Mouse (Mus musculus) embryonic stem cell, embryonic (primary cell): Measurements from ENCODE around the gene Cep57.

Source experiments
- CTCF ChIA-PET, 4 experiments: fragments of 300-600 bp in 2 of 4; fragments of 350-600 bp in 2 of 4; sonication (Branson Sonifier 250); formaldehyde crosslinking; loops; one replicate each; lab custom pipeline; 2022; ENCODE audit warnings: inconsistent platforms in 2 of 4; lab: Charles Lee
- POLR2A ChIA-PET, 4 experiments: fragments of 300-600 bp in 2 of 4; fragments of 350-600 bp in 2 of 4; sonication (Branson Sonifier 250); formaldehyde crosslinking; loops; one replicate each; lab custom pipeline; 2022; ENCODE audit warnings: antibody characterized with exemption in 4 of 4, inconsistent platforms in 1 of 4; lab: Charles Lee

Cep57 gene

DNA sequence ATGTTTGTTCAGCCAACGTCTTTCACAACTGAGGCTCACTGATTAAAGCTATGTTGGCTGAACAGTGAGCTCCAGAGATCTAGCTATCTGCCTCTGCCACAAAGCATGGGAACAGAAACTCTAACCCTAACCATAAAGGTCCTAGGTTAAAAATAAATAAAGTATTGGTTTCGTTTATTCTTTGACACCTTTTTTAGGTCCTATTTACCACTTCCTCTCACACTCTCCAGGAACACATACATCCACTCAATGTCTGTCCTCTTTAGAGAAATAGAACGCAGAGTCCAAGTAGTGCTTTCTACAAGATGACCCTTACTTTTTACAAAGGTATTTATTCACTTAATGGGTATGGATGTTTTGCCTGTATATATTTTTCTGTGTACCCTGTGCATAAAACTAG lies 6.1 kb downstream of the Cep57 start:
- ChIA-PET CTCF (interaction anchor here in 1 of 4 experiments (1.2 kb wide), 1 partner anchor 28 kb away, joined by 3 read pairs; no protein-coding TSS in a partner anchor), POLR2A (interaction anchor here in 3 of 4 experiments (0.6 to 4.9 kb wide), 12 partner anchors 7 to 28 kb away, joined by 3 to 49 read pairs (median 5); partner anchors contain the start of genes Cep57 (in 2 of the 3) and Fam76b (in 2 of the 3))

DNA sequence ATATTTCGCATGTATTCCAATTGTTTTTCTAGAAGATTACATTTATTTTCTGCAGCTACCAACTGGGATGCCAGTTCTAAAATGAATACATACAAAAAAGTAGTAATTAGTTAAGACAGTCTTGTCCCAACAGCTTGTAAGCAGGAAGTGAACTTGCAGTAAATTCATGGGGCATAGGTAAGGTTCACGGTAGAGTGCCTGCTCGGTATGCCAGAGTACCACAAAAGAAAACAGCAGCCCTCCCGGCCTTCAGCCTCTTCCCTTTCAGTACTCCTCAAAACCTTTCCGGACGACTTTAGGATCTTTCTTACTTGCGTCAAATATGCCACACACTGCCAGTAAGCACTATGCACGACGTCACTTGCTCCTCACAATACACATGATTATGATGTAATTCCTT lies 8.5 kb downstream of the Cep57 start:
- POLR2A ChIA-PET = interaction anchor here in 3 of 4 experiments (0.5 to 4.9 kb wide), 5 partner anchors 9 to 33 kb away, joined by 3 to 49 read pairs (median 27); partner anchors contain the start of genes Fam76b (in 3 of the 3) and Cep57 (in 2 of the 3)

DNA sequence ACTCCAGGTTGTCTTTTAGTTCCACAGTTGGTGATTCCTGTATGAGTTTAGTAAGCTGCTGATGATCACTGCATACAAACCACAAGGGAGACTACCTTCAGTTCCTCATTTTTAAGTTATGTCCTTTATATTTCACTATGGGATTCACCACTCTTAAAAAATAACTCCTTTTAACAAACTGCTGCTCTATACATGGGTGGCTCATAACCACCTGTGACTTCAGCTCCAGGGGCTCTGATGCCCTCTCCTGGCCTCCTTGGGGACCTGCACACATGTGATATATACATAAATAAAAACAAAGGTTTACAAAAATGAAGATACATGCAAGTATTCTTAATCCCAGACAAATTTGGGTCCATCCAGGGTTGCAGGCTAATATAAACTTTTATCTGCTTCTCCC lies 17.0 kb downstream of the Cep57 start:
- CTCF ChIA-PET = interaction anchor here in 2 of 4 experiments (0.6 to 1.7 kb wide), 4 partner anchors 14 to 578 kb away, joined by 3 to 5 read pairs (median 4); partner anchors contain the start of gene Cep57 (in 1 of the 2)
- POLR2A ChIA-PET = interaction anchor here (0.9 to 8.0 kb wide), 15 partner anchors 10 to 110 kb away, joined by 3 to 150 read pairs (median 5); partner anchors contain the start of genes Fam76b (in 3 of the 4) and Cep57 (in 2 of the 4)

More for the DNA sequence above, 8.5 kb downstream of the Cep57 start:
- CTCF ChIA-PET = no interaction called here

DNA sequence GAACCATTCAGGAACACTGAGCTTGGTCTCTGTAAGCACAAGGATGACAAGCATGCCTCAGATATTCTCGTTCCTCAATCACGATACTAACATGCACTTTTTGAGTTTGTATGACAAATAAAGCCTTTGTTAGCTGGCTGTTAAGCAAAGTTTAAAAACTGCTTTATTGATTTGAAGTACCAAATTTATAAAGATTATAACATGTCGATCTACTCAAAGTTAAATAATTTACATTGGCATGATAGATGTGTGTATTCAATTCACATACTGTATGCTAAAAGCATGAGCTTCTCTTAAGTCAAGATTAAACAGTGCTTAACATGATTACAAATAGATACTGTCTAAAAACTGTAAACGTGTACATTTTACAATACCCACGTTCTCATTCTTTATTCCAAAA lies 19.2 kb downstream of the Cep57 start:
- POLR2A ChIA-PET = interaction anchor here in 2 of 4 experiments (0.9 to 5.5 kb wide), 8 partner anchors 10 to 25 kb away, joined by 3 to 36 read pairs (median 7); partner anchors contain the start of genes Fam76b (in 2 of the 2) and Cep57 (in 1 of the 2)
- CTCF ChIA-PET = interaction anchor here in 1 of 4 experiments (1.0 kb wide), 1 partner anchor 20 kb away, joined by 3 read pairs; no protein-coding TSS in a partner anchor

GRCm38 (mm10) chr9:13806854-13807253 lies 20.1 kb downstream of the Cep57 start:
- ChIA-PET POLR2A (interaction anchor here in 2 of 4 experiments (0.6 to 5.5 kb wide), 9 partner anchors 13 to 567 kb away, joined by 3 to 36 read pairs (median 6); partner anchors contain the start of genes Fam76b (in 2 of the 2) and Cep57 (in 1 of the 2)), CTCF (interaction anchor here in 1 of 4 experiments (0.6 kb wide), 1 partner anchor 32 kb away, joined by 4 read pairs; no protein-coding TSS in a partner anchor)

DNA sequence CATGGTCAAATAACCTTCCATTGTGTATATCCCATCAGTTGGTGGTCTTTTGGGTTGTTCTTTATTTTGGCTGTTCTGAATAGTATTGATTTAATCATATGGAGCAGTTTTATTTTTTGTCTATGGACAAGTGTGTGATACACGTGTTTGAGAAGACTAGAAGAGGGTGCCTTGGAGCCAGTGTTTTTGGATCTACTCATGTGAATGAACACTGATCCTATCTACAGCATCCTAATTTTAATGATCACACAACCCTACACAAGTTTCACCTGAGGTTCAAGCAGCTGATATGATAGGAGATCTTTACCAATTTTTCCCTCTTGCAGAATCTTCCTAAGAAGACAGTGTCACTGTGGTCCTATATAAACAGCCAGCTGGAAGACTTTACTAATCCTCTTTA lies 22.4 kb downstream of the Cep57 start:
- CTCF ChIA-PET = interaction anchor here in 1 of 4 experiments (1.5 kb wide), 1 partner anchor 573 kb away, joined by 5 read pairs; no protein-coding TSS in a partner anchor

DNA sequence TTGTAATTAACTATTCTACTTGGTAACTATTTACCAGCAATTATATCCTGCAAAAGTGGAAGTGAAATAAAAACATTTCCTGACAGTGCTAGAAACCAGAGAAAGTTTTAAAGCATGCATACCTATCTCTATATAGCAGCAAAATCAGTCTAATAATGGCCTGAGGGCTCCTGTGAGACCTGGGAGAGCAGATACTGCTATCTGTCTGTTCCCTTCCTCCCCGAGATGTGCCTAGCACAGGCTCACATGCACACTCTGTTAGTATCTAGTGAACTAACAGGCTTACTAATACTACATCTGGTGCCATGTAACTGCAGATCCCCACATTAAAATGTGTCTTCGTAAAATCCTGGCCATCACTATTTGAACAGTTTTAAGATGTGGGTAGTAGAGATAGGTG lies 32.2 kb downstream of the Cep57 start:
- ChIA-PET POLR2A (interaction anchor here in 3 of 4 experiments (0.5 to 3.5 kb wide), 6 partner anchors 10 to 33 kb away, joined by 3 to 15 read pairs (median 4); partner anchors contain the start of genes Fam76b (in 2 of the 3) and Cep57 (in 1 of the 3)), CTCF (no interaction called here)

More for the DNA sequence above, 22.4 kb downstream of the Cep57 start:
- POLR2A ChIA-PET = interaction anchor here in 2 of 4 experiments (0.8 to 2.0 kb wide), 12 partner anchors 8 to 573 kb away, joined by 3 to 12 read pairs (median 3); partner anchors contain the start of genes Fam76b (in 2 of the 2) and Cep57 (in 1 of the 2)

GRCm38 (mm10) chr9:13794302-13794701 lies 32.6 kb downstream of the Cep57 start:
- ChIA-PET CTCF (no interaction called here), POLR2A (interaction anchor here in 3 of 4 experiments (0.5 to 3.5 kb wide), 5 partner anchors 11 to 33 kb away, joined by 3 to 15 read pairs (median 4); partner anchors contain the start of genes Cep57 (in 1 of the 3) and Fam76b (in 1 of the 3))

GRCm38 (mm10) chr9:13790864-13791263 lies 36.0 kb downstream of the Cep57 start:
- POLR2A ChIA-PET = interaction anchor here in 1 of 4 experiments (1.5 kb wide), 1 partner anchor 37 kb away, joined by 11 read pairs; the partner anchor contains the start of genes Cep57 and Fam76b
- CTCF ChIA-PET = interaction anchor here in 2 of 4 experiments (1.0 to 1.2 kb wide), 2 partner anchors 559 kb away, joined by 3 to 5 read pairs; no protein-coding TSS in a partner anchor

DNA sequence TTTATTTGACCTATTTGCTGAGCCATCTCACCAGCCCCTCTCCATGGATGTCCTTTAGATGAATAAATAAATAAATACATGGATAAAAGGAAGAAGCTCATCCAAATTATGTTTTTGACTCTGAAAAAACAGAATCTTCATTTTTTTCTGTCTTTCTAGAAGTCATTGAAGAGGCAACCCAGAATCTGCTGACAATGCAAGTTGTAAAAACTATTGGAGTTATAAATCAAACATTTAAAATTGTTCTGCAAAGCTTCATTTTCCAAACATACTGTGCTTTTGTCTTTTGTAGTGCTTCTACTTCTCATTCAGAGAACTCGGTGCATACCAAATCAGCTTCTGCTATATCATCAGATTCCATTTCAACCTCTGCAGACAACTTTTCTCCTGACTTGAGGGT lies 44.9 kb downstream of the Cep57 start:
- ChIA-PET CTCF (no interaction called here), POLR2A (interaction anchor here in 1 of 4 experiments (0.6 to 1.5 kb wide), 3 partner anchors 23 to 298 kb away, joined by 3 to 4 read pairs (median 3); no protein-coding TSS in a partner anchor)

DNA sequence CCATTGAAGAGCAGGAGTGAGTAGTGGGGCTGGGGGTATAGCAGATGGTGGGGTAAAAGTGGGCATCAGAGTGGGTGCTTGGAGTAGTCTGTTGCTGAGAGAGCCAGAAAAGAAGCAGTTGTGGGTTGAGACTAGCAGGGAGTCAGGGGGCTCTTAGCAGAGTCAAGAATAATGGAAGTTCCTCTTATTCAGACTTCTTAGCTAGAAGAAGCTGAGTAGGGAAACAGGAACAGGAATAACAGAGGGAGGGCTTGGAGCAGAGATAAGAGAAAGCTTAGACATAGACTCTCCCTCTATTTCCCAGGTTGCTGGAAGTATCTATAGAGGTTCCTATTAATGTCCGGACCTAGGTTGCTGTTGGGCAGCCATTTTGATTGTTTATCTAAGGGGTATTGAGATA lies 52.2 kb downstream of the Cep57 start:
- POLR2A ChIA-PET = interaction anchor here in 1 of 4 experiments (0.6 kb wide), 1 partner anchor 113 kb away, joined by 5 read pairs; no protein-coding TSS in a partner anchor
- CTCF ChIA-PET = no interaction called here

DNA sequence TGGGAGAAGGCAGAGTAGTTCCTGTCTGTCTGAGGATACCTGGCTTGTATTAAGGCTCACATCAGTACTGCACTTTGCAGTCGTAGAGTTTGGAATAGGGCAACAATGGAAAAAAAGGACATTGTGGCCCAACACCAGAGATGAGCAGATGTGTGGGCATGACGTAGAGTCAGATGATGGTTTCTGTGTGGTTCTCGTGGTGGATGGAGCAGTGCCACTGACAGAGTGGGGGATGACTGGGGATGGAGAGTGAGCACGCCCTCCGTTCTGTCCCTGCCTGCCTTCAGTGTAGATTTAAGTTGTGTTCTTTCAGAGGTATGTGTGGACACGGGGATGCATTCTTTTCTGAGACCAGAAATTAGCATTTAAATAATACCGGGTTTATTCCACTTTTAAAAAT lies 60.3 kb downstream of the Cep57 start:
- POLR2A ChIA-PET = no interaction called here

DNA sequence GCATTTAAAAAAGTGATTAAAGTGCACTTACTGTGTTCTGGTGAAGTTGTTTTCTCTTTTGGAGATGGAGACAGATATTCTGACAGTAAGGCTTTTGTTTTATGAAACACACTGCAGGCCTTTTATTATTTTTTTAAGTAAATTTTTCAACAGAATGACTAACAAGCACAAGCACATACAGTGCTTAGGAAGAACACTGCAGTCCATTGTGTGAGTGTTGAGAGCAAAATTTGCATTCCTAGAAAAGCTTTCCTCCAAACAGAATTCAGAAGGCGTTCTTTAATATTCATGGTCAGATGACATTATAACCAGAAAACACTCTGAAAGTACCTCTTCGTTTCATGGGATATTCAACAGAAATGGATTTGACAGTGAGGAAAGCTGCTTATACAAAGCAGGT lies 61.3 kb downstream of the Cep57 start:
- CTCF ChIA-PET = no interaction called here
- POLR2A ChIA-PET = interaction anchor here in 1 of 4 experiments (1.0 to 1.1 kb wide), 2 partner anchors 61 to 85 kb away, joined by 3 read pairs; no protein-coding TSS in a partner anchor

More for the DNA sequence above, 60.3 kb downstream of the Cep57 start:
- CTCF ChIA-PET = no interaction called here

DNA sequence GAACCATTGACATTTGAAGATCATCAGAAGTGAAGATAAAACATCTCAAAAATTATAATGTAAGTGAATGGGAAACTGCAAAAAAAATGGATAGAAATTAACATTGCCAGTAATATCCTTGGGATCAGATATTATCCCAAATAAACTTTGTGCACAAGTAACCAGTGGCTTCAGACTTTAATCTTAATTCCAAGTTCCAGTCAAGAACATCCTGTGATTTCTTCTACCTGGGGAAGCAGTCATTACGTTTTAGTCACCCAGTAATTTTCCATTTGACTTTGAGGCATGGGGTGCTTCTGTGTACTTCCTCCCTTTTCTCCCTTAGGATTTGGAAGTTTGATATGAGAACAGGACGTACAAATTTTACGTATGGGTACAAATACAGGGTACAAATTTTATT lies 66.5 kb downstream of the Cep57 start:
- POLR2A ChIA-PET = interaction anchor here in 2 of 4 experiments (2.1 to 3.3 kb wide), 2 partner anchors 11 kb away, joined by 9 to 29 read pairs; partner anchors contain the start of gene Mtmr2 (in 2 of the 2)
- CTCF ChIA-PET = no interaction called here
